Mouse (Mus musculus): Measurements from ENCODE around the gene Tnrc6b. TPM values are rescaled to one million over a fixed set of nuclear protein-coding genes. Genes with fewer than 3 reads are reported as not detected.

Tnrc6b gene
- total and polyA plus RNA-seq, 3 experiments: 7.8 to 13.9 (median 8.0) TPM

- Histone ChIP-seq H3K4me1 (ENCODE audit: control insufficient read depth in 1 of 2, insufficient read depth in 2 of 2, low read length in 2 of 2) (peaks cover 0 to 7% of the 10 kb centered on the region in 2 experiments; a peak in 2 of 4 replicates), H3K9ac (ENCODE audit: control insufficient read depth, low read depth, low read length, poor library complexity, severe bottlenecking) (peak overlapping the region; percentile 53), H3K36me3 (ENCODE audit: control insufficient read depth in 1 of 2, insufficient read depth in 2 of 2, low read length in 2 of 2) (peaks cover 0 to 8% of the 10 kb centered on the region in 2 experiments; a peak in 2 of 4 replicates), H3K27me3 (ENCODE audit: control insufficient read depth in 1 of 2, insufficient read depth in 2 of 2, low read length in 2 of 2) (no peaks in the 10 kb centered on the region), H3K9me3 (replicated peaks; ENCODE audit: insufficient read depth, low read length) (no peaks in the 10 kb centered on the region), H3K27ac (ENCODE audit: control insufficient read depth, low read depth, low read length) (peak overlapping the region; percentile 52), H3K79me2 (ENCODE audit: control insufficient read depth, insufficient read depth, low read length, poor library complexity) (peaks cover 2% of the 10 kb centered on the region; the same call in 1 of the 2 replicates), H3K4me3 (ENCODE audit: control insufficient read depth in 1 of 2, insufficient read depth in 1 of 2, low read depth in 2 of 2, low read length in 2 of 2) (peak overlapping the region; percentile 54 to 68)
- TF ChIP-seq CTCF (IDR thresholded peaks at IDR 0.05 in 2 of 3, conservative IDR thresholded peaks at IDR 0.05 in 1 of 3; ENCODE audit: control insufficient read depth in 1 of 3, insufficient read depth in 1 of 3, low read depth in 2 of 3, low read length in 3 of 3, poor library complexity in 1 of 3, severe bottlenecking in 1 of 3) (no peak), ELF1 (IDR thresholded peaks at IDR 0.05; ENCODE audit: low read depth, low read length) (no peak), HCFC1 (IDR thresholded peaks at IDR 0.05; ENCODE audit: low read depth, low read length) (no peak), ZKSCAN1 (IDR thresholded peaks at IDR 0.05; ENCODE audit: low read depth, low read length) (no peak), MYC (IDR thresholded peaks at IDR 0.05; ENCODE audit: low read depth, low read length) (no peak), NRF1 (IDR thresholded peaks at IDR 0.05; ENCODE audit: insufficient read depth, low read depth, low read length, poor library complexity, severe bottlenecking) (no peak), MYB (IDR thresholded peaks at IDR 0.05; ENCODE audit: low read depth, low read length) (no peak)
- no peak for DNase-seq (ENCODE audit: low read depth, low spot score)
Observed at GRCm38 (mm10) chr15:80706596-80706995, 4.5 kb upstream of the Tnrc6b start.

- Histone ChIP-seq H3K4me1 (ENCODE audit: control insufficient read depth in 1 of 2, insufficient read depth in 2 of 2, low read length in 2 of 2) (peaks cover 0 to 8% of the 10 kb centered on the region in 2 experiments; a peak in 2 of 4 replicates), H3K36me3 (ENCODE audit: control insufficient read depth in 1 of 2, insufficient read depth in 2 of 2, low read length in 2 of 2) (peaks cover 0 to 8% of the 10 kb centered on the region in 2 experiments; a peak in 2 of 4 replicates), H3K27me3 (ENCODE audit: control insufficient read depth in 1 of 2, insufficient read depth in 2 of 2, low read length in 2 of 2) (no peaks in the 10 kb centered on the region), H3K27ac (ENCODE audit: control insufficient read depth, low read depth, low read length) (peak overlapping the region; percentile 52), H3K4me3 (ENCODE audit: control insufficient read depth in 1 of 2, insufficient read depth in 1 of 2, low read depth in 2 of 2, low read length in 2 of 2) (peak overlapping the region; percentile 54 to 68), H3K79me2 (ENCODE audit: control insufficient read depth, insufficient read depth, low read length, poor library complexity) (peaks cover 2% of the 10 kb centered on the region; the same call in 1 of the 2 replicates), H3K9ac (ENCODE audit: control insufficient read depth, low read depth, low read length, poor library complexity, severe bottlenecking) (peak overlapping the region; percentile 53), H3K9me3 (replicated peaks; ENCODE audit: insufficient read depth, low read length) (no peaks in the 10 kb centered on the region)
- DNase-seq (ENCODE audit: low read depth, low spot score): no peak
- TF ChIP-seq SIN3A (IDR thresholded peaks at IDR 0.05; ENCODE audit: low read length): no peak; the same call in none of the 2 replicates
- TF ChIP-seq ELF1 (IDR thresholded peaks at IDR 0.05; ENCODE audit: low read depth, low read length): 0 out of 2 replicates have a peak, but pooled peaks have one; percentile 50
- peak; percentile 71 for TF ChIP-seq MAX (IDR thresholded peaks at IDR 0.05; ENCODE audit: low read length)
- no peak for TF ChIP-seq POLR2A (IDR thresholded peaks at IDR 0.05; ENCODE audit: control insufficient read depth in 1 of 2, insufficient read depth in 1 of 2, low read depth in 1 of 2, low read length in 2 of 2, poor library complexity in 1 of 2)
- no peak for TF ChIP-seq GABPA (IDR thresholded peaks at IDR 0.05; ENCODE audit: low read depth, low read length)
- TF ChIP-seq GATA1 (IDR thresholded peaks at IDR 0.05; ENCODE audit: low read depth, low read length): peak; percentile 71
- 0 out of 2 replicates have a peak, but pooled peaks have one; percentile 32 for TF ChIP-seq KAT2A (conservative IDR thresholded peaks at IDR 0.05; ENCODE audit: low read depth, low read length)
- TF ChIP-seq ZNF384 (IDR thresholded peaks at IDR 0.05; ENCODE audit: low read depth, low read length): no peak
- 0 out of 2 replicates have a peak, but pooled peaks have one; percentile 6 for TF ChIP-seq ZC3H11A (IDR thresholded peaks at IDR 0.05; ENCODE audit: low read depth, low read length)
- TF ChIP-seq HCFC1 (IDR thresholded peaks at IDR 0.05; ENCODE audit: low read depth, low read length): no peak
- TF ChIP-seq POLR2AphosphoS2 (IDR thresholded peaks at IDR 0.05; ENCODE audit: low read length): no peak
- peak; percentile 25; the same call in 1 of the 2 replicates for TF ChIP-seq TCF12 (IDR thresholded peaks at IDR 0.05; ENCODE audit: low read depth, low read length)
- peak; percentile 63 to 68; a peak in 3 of 4 replicates for TF ChIP-seq EP300 (IDR thresholded peaks at IDR 0.05; ENCODE audit: low read depth in 1 of 2, low read length in 2 of 2)
- TF ChIP-seq USF1 (IDR thresholded peaks at IDR 0.05; ENCODE audit: low read depth, low read length): peak; percentile 59; the same call in 1 of the 2 replicates
- TF ChIP-seq MYC (IDR thresholded peaks at IDR 0.05; ENCODE audit: low read depth, low read length): no peak; the same call in 1 of the 2 replicates
- TF ChIP-seq JUND (IDR thresholded peaks at IDR 0.05; ENCODE audit: low read depth, low read length): no peak
- no peak for TF ChIP-seq MEF2A (IDR thresholded peaks at IDR 0.05; ENCODE audit: extremely low read depth, insufficient replicate concordance, low read depth, low read length, poor library complexity, severe bottlenecking)
- TF ChIP-seq TBP (IDR thresholded peaks at IDR 0.05; ENCODE audit: low read depth, low read length): no peak
- no peak for TF ChIP-seq ZKSCAN1 (IDR thresholded peaks at IDR 0.05; ENCODE audit: low read depth, low read length)
- TF ChIP-seq POLR2AphosphoS5 (IDR thresholded peaks at IDR 0.05; ENCODE audit: borderline replicate concordance, low read depth, low read length): no peak
- TF ChIP-seq CHD2 (IDR thresholded peaks at IDR 0.05; ENCODE audit: low read length): no peak
- no peak for TF ChIP-seq E2F4 (IDR thresholded peaks at IDR 0.05; ENCODE audit: borderline replicate concordance, low read depth, low read length)
- TF ChIP-seq SMC3 (IDR thresholded peaks at IDR 0.05; ENCODE audit: low read depth, low read length): peak; percentile 30; the same call in 1 of the 2 replicates
- peak; percentile 34; the same call in 1 of the 2 replicates for TF ChIP-seq BHLHE40 (IDR thresholded peaks at IDR 0.05; ENCODE audit: borderline replicate concordance, low read depth, low read length)
- no peak; the same call in 1 of the 2 replicates for TF ChIP-seq RAD21 (IDR thresholded peaks at IDR 0.05; ENCODE audit: low read depth, low read length)
- TF ChIP-seq MAZ (IDR thresholded peaks at IDR 0.05; ENCODE audit: low read depth, low read length): no peak
- TF ChIP-seq UBTF (IDR thresholded peaks at IDR 0.05; ENCODE audit: borderline replicate concordance, insufficient read depth, low read depth, low read length): no peak
- TF ChIP-seq NRF1 (IDR thresholded peaks at IDR 0.05; ENCODE audit: insufficient read depth, low read depth, low read length, poor library complexity, severe bottlenecking): no peak
Observed at GRCm38 (mm10) chr15:80707088-80707487, 4.0 kb upstream of the Tnrc6b start.

Data from MEL (cell line).